Mouse (Mus musculus) kidney, postnatal 0 days (tissue): Measurements from ENCODE around the gene Qprt. TPM values are rescaled to one million over a fixed set of nuclear protein-coding genes. Genes with fewer than 3 reads are reported as not detected.

ENCODE experiments used
- ATAC-seq: fragments of 200-750 bp; cut with Nextera tagmentation; replicated peaks from 2 replicates; pipeline ENCODE4 v1.8.0; 2017; ENCODE audit warnings: low read depth, moderate number of reproducible peaks, moderate TSS enrichment, moderate library complexity; ENCODE audit not compliant: low FRiP score
- DNase-seq: peaks from one replicate; pipeline ENCODE4 v3.0.0-alpha.2; 2016; ENCODE audit warnings: low spot score
- H3K27ac ChIP-seq: fragments of 300-500 bp; sonication (generic); 2 replicates; pipeline ENCODE4 v1.5.1; 2014; ENCODE audit warnings: mild to moderate bottlenecking
- H3K27me3 ChIP-seq: fragments of 300-500 bp; sonication (generic); 2 replicates; pipeline ENCODE4 v1.6.1; 2014; ENCODE audit warnings: low read length, mixed read lengths; ENCODE audit not compliant: insufficient read depth
- H3K36me3 ChIP-seq: fragments of 300-500 bp; sonication (generic); 2 replicates; pipeline ENCODE4 v1.6.1; 2014; ENCODE audit warnings: low read length, mixed read lengths; ENCODE audit not compliant: insufficient read depth
- H3K4me1 ChIP-seq: fragments of 300-500 bp; sonication (generic); replicated peaks from 2 replicates; pipeline ENCODE4 v1.6.1; 2014; ENCODE audit warnings: antibody characterized with exemption, low read length, mixed read lengths; ENCODE audit not compliant: insufficient read depth
- H3K4me2 ChIP-seq: fragments of 300-500 bp; sonication (generic); 2 replicates; pipeline ENCODE4 v1.6.1; 2014; ENCODE audit warnings: mild to moderate bottlenecking, low read length, moderate library complexity, mixed read lengths
- H3K4me3 ChIP-seq: fragments of 300-500 bp; sonication (generic); replicated peaks from 2 replicates; pipeline ENCODE4 v1.5.1; 2014; ENCODE audit warnings: low read depth, low read length
- H3K9ac ChIP-seq: fragments of 300-500 bp; sonication (generic); 2 replicates; pipeline ENCODE4 v1.6.1; 2014; ENCODE audit warnings: low read depth, low read length
- H3K9me3 ChIP-seq: fragments of 300-500 bp; sonication (generic); replicated peaks from 2 replicates; pipeline ENCODE4 v1.6.1; 2016; ENCODE audit warnings: low read length, inconsistent platforms, mixed read lengths
- CTCF ChIP-seq: IDR thresholded peaks from 2 replicates; pipeline ENCODE4 v1.5.1; 2016; ENCODE audit warnings: antibody characterized with exemption, low read depth, mild to moderate bottlenecking, moderate library complexity
- WGBS: fragments of 180-500 bp; shearing (Covaris S2); extraction: QIAGEN DNeasy Blood & Tissue Kit; methylation state at CpG from one replicate; pipeline ENCODE4 v1.1.7; 2014; 5-methylcytosine and 5-hydroxymethylcytosine counted together
- polyA plus RNA-seq: library from polyadenylated mRNA; unstranded; fragments of >200 nt; fragmentation: Nextera tagmentation; extraction: Ambion mirVana; gene quantifications from 2 replicates; pipeline ENCODE4 v1.2.1, GENCODE M21; 2015

The Qprt gene
- polyA plus RNA-seq, 1 experiment from 2014 or later = 37.4 TPM

- Histone ChIP-seq H3K27ac (no peak overlapping the region), H3K9me3 (no peaks in the 10 kb centered on the region), H3K4me2 (no peak overlapping the region), H3K27me3 (no peaks in the 10 kb centered on the region), H3K9ac (no peak overlapping the region), H3K36me3 (no peaks in the 10 kb centered on the region), H3K4me1 (0 out of 2 replicates have a peak, but pooled peaks cover 6% of the 10 kb centered on the region), H3K4me3 (no peak overlapping the region)
- DNase-seq (no peak), ATAC-seq (no peak)
- TF ChIP-seq CTCF = no peak
- WGBS = 90% methylated on average over 2 of the region's 2 CpGs
Observed at GRCm38 (mm10) chr7:127084794-127085193, 37.2 kb downstream of the Qprt start.

GRCm38 (mm10) chr7:127083689-127084088 is 38.3 kb downstream of the Qprt start:
- Histone ChIP-seq H3K4me2 (no peak overlapping the region), H3K9ac (no peak overlapping the region), H3K27me3 (no peaks in the 10 kb centered on the region), H3K4me1 (0 out of 2 replicates have a peak, but pooled peaks cover 6% of the 10 kb centered on the region), H3K9me3 (no peaks in the 10 kb centered on the region), H3K36me3 (no peaks in the 10 kb centered on the region), H3K4me3 (no peak overlapping the region), H3K27ac (no peak overlapping the region)
- DNase-seq (no peak), ATAC-seq (no peak)
- TF ChIP-seq CTCF = no peak
- WGBS = 73% methylated on average over 4 of the region's 4 CpGs

- no peak for ATAC-seq
- no peak overlapping the region for H3K4me2 ChIP-seq
- no peaks in the 10 kb centered on the region for H3K9me3 ChIP-seq
- no peak overlapping the region for H3K4me3 ChIP-seq
- H3K36me3 ChIP-seq = no peaks in the 10 kb centered on the region
- 36% methylated on average over 2 of the region's 2 CpGs for WGBS
- H3K27me3 ChIP-seq = no peaks in the 10 kb centered on the region
- H3K4me1 ChIP-seq = 0 out of 2 replicates have a peak, but pooled peaks cover 6% of the 10 kb centered on the region
- no peak for TF ChIP-seq CTCF
- no peak overlapping the region for H3K27ac ChIP-seq
- no peak overlapping the region for H3K9ac ChIP-seq
- DNase-seq = no peak
Observed at GRCm38 (mm10) chr7:127082995-127083394, 39.0 kb downstream of the Qprt start.

GRCm38 (mm10) chr7:127082271-127082670 is 39.8 kb downstream of the Qprt start:
- Histone ChIP-seq H3K9me3 (no peaks in the 10 kb centered on the region), H3K4me1 (0 out of 2 replicates have a peak, but pooled peaks cover 6% of the 10 kb centered on the region), H3K36me3 (no peaks in the 10 kb centered on the region), H3K27me3 (no peaks in the 10 kb centered on the region), H3K9ac (no peak overlapping the region), H3K27ac (no peak overlapping the region), H3K4me2 (no peak overlapping the region), H3K4me3 (no peak overlapping the region)
- TF ChIP-seq CTCF = no peak
- 77% methylated on average over 8 of the region's 8 CpGs for WGBS
- DNase-seq (no peak), ATAC-seq (no peak)

GRCm38 (mm10) chr7:127080045-127080444 is 42.0 kb downstream of the Qprt start:
- 0 out of 2 replicates have a peak overlapping the region, but pooled peaks have one; percentile 37 for H3K27ac ChIP-seq
- ATAC-seq = no peak
- H3K36me3 ChIP-seq = no peaks in the 10 kb centered on the region
- no peak overlapping the region for H3K9ac ChIP-seq
- no peaks in the 10 kb centered on the region for H3K27me3 ChIP-seq
- no peak for DNase-seq
- H3K4me3 ChIP-seq = no peak overlapping the region
- no peak for TF ChIP-seq CTCF
- 0 out of 2 replicates have a peak, but pooled peaks cover 6% of the 10 kb centered on the region for H3K4me1 ChIP-seq
- 57% methylated on average over 3 of the region's 3 CpGs for WGBS
- H3K9me3 ChIP-seq = no peaks in the 10 kb centered on the region
- no peak overlapping the region for H3K4me2 ChIP-seq

- TF ChIP-seq CTCF = peak; percentile 34; the same call in 1 of the 2 replicates
- DNase-seq (no peak), ATAC-seq (no peak)
- no peaks in the 10 kb centered on the region for H3K9me3 ChIP-seq
- no peak overlapping the region for H3K4me3 ChIP-seq
- 0 out of 2 replicates have a peak, but pooled peaks cover 6% of the 10 kb centered on the region for H3K4me1 ChIP-seq
- H3K4me2 ChIP-seq = no peak overlapping the region
- H3K27ac ChIP-seq = no peak overlapping the region
- H3K9ac ChIP-seq = no peak overlapping the region
- H3K36me3 ChIP-seq = no peaks in the 10 kb centered on the region
- H3K27me3 ChIP-seq = no peaks in the 10 kb centered on the region
- WGBS = 79% methylated on average over 3 of the region's 3 CpGs
Observed at GRCm38 (mm10) chr7:127077692-127078091, 44.3 kb downstream of the Qprt start.

GRCm38 (mm10) chr7:127076188-127076587 is 45.8 kb downstream of the Qprt start:
- no peak overlapping the region for H3K27ac ChIP-seq
- no peaks in the 10 kb centered on the region for H3K9me3 ChIP-seq
- H3K36me3 ChIP-seq = no peaks in the 10 kb centered on the region
- no peak for TF ChIP-seq CTCF
- H3K9ac ChIP-seq = no peak overlapping the region
- H3K27me3 ChIP-seq = no peaks in the 10 kb centered on the region
- no peak overlapping the region for H3K4me2 ChIP-seq
- 73% methylated on average over 5 of the region's 5 CpGs for WGBS
- DNase-seq (peak; percentile 25), ATAC-seq (peak; percentile 84)
- H3K4me1 ChIP-seq = 0 out of 2 replicates have a peak, but pooled peaks cover 11% of the 10 kb centered on the region
- H3K4me3 ChIP-seq = no peak overlapping the region
